Mouse (Mus musculus) limb, embryonic 14.5 days (tissue): ENCODE results near the gene Qdpr. TPM values are rescaled to one million over a fixed set of nuclear protein-coding genes. Genes with fewer than 3 reads are reported as not detected.

Experiments
- ATAC-seq: fragments of 200-750 bp; cut with Nextera tagmentation; 2 replicates; pipeline ENCODE4 v1.8.0; 2017; ENCODE audit warnings: low read depth, moderate number of reproducible peaks, moderate TSS enrichment; ENCODE audit not compliant: low FRiP score
- DNase-seq: peaks from one replicate; pipeline ENCODE4 v3.0.0-alpha.2; 2015; ENCODE audit warnings: low spot score
- H3K27ac ChIP-seq: fragments of 300-500 bp; sonication (generic); replicated peaks from 2 replicates; pipeline ENCODE4 v1.5.1; 2014; ENCODE audit warnings: low read depth, mild to moderate bottlenecking, low read length, moderate library complexity, mixed read lengths
- H3K27me3 ChIP-seq: fragments of 300-500 bp; sonication (generic); 2 replicates; pipeline ENCODE4 v1.6.1; 2014; ENCODE audit warnings: low read length, mixed read lengths; ENCODE audit not compliant: control insufficient read depth, insufficient read depth
- H3K36me3 ChIP-seq: fragments of 300-500 bp; sonication (generic); 2 replicates; pipeline ENCODE4 v1.6.1; 2014; ENCODE audit warnings: mild to moderate bottlenecking, low read length, moderate library complexity, mixed read lengths; ENCODE audit not compliant: control insufficient read depth, insufficient read depth
- H3K4me1 ChIP-seq: fragments of 300-500 bp; sonication (generic); 2 replicates; pipeline ENCODE4 v1.6.1; 2014; ENCODE audit warnings: antibody characterized with exemption, low read length, mixed read lengths; ENCODE audit not compliant: control insufficient read depth, insufficient read depth
- H3K4me2 ChIP-seq: fragments of 300-500 bp; sonication (generic); replicated peaks from 2 replicates; pipeline ENCODE4 v1.6.1; 2014; ENCODE audit warnings: low read depth, mild to moderate bottlenecking, low read length, moderate library complexity; ENCODE audit not compliant: severe bottlenecking
- H3K4me3 ChIP-seq: fragments of 300-500 bp; sonication (generic); replicated peaks from 2 replicates; pipeline ENCODE4 v1.5.1; 2014; ENCODE audit warnings: low read length
- H3K9ac ChIP-seq: fragments of 300-500 bp; sonication (generic); 2 replicates; pipeline ENCODE4 v1.6.1; 2014; ENCODE audit warnings: mild to moderate bottlenecking, low read depth, low read length, moderate library complexity; ENCODE audit not compliant: severe bottlenecking
- H3K9me3 ChIP-seq: fragments of 300-500 bp; sonication (generic); 2 replicates; pipeline ENCODE4 v1.6.1; 2016; ENCODE audit warnings: low read length; ENCODE audit not compliant: control insufficient read depth
- POLR2A ChIP-seq: fragments of 200-500 bp; IDR thresholded peaks from 2 replicates; pipeline ENCODE4 v1.8.0; 2012; ENCODE audit warnings: inconsistent platforms, mild to moderate bottlenecking, moderate library complexity, borderline replicate concordance; ENCODE audit not compliant: insufficient read depth, insufficient read length; ENCODE audit errors: extremely low read depth
- WGBS: fragments of 180-500 bp; shearing (Covaris S2); extraction: QIAGEN DNeasy Blood & Tissue Kit; methylation state at CpG from one replicate; pipeline ENCODE4 v1.1.7; 2014; 5-methylcytosine and 5-hydroxymethylcytosine counted together
- polyA plus RNA-seq, 2 experiments: library from polyadenylated mRNA; depleted of rRNA in 1 of 2; stranded (reverse) in 1 of 2; unstranded in 1 of 2; fragments of >200 nt; fragmentation: Nextera tagmentation in 1 of 2; extraction: Ambion mirVana in 1 of 2; gene quantifications; 2 replicates each; pipeline versions ENCODE4 v1.2.1 to v1.2.3; 2012 to 2014

The Qdpr gene
- polyA plus RNA-seq, 2 experiments: 64.5 to 96.1 TPM

- no peaks in the 10 kb centered on the region for H3K27me3 ChIP-seq
- H3K4me3 ChIP-seq: no peak overlapping the region
- no peak overlapping the region for H3K9ac ChIP-seq
- ATAC-seq: no peak
- H3K9me3 ChIP-seq: no peaks in the 10 kb centered on the region
- 81% methylated on average over 10 of the region's 10 CpGs for WGBS
- no peaks in the 10 kb centered on the region for H3K36me3 ChIP-seq
- no peak overlapping the region for H3K27ac ChIP-seq
- no peak overlapping the region for H3K4me2 ChIP-seq
- H3K4me1 ChIP-seq: no peaks in the 10 kb centered on the region; the same call in 1 of the 2 replicates
- no peak for TF ChIP-seq POLR2A
- DNase-seq: peak; percentile 2
Measured at GRCm38 (mm10) chr5:45419841-45420638, 30.0 kb downstream of the Qdpr start.

- Histone ChIP-seq H3K4me1 (no peaks in the 10 kb centered on the region; the same call in 1 of the 2 replicates), H3K4me2 (no peak overlapping the region), H3K9ac (no peak overlapping the region), H3K36me3 (no peaks in the 10 kb centered on the region), H3K9me3 (no peaks in the 10 kb centered on the region), H3K4me3 (no peak overlapping the region), H3K27ac (no peak overlapping the region), H3K27me3 (no peaks in the 10 kb centered on the region)
- DNase-seq: no peak
- no peak for ATAC-seq
- TF ChIP-seq POLR2A: no peak
- WGBS: 70% methylated on average over 3 of the region's 3 CpGs
Measured at GRCm38 (mm10) chr5:45417859-45418443, 32.1 kb downstream of the Qdpr start.

- WGBS: 93% methylated on average over 3 of the region's 3 CpGs
- ATAC-seq (no peak), DNase-seq (no peak)
- Histone ChIP-seq H3K27ac (no peak overlapping the region), H3K4me3 (no peak overlapping the region), H3K4me2 (no peak overlapping the region), H3K9ac (no peak overlapping the region), H3K4me1 (no peaks in the 10 kb centered on the region), H3K27me3 (no peaks in the 10 kb centered on the region), H3K36me3 (no peaks in the 10 kb centered on the region), H3K9me3 (no peaks in the 10 kb centered on the region)
- no peak for TF ChIP-seq POLR2A
Measured at GRCm38 (mm10) chr5:45416478-45416877, 33.6 kb downstream of the Qdpr start.

- Histone ChIP-seq H3K4me2 (no peak overlapping the region), H3K9ac (no peak overlapping the region), H3K36me3 (no peaks in the 10 kb centered on the region), H3K4me1 (no peaks in the 10 kb centered on the region), H3K27me3 (no peaks in the 10 kb centered on the region), H3K9me3 (no peaks in the 10 kb centered on the region), H3K4me3 (no peak overlapping the region), H3K27ac (no peak overlapping the region)
- 66% methylated on average over 2 of the region's 2 CpGs for WGBS
- ATAC-seq: no peak
- no peak for DNase-seq
- no peak for TF ChIP-seq POLR2A
Measured at GRCm38 (mm10) chr5:45406129-45406528, 43.9 kb downstream of the Qdpr start.

- H3K9ac ChIP-seq: no peak overlapping the region
- WGBS: 14% methylated on average over 11 of the region's 11 CpGs
- no peaks in the 10 kb centered on the region for H3K4me1 ChIP-seq
- H3K4me2 ChIP-seq: no peak overlapping the region
- H3K27me3 ChIP-seq: no peaks in the 10 kb centered on the region
- DNase-seq (peak; percentile 83), ATAC-seq (peak; percentile 81)
- H3K4me3 ChIP-seq: no peak overlapping the region
- H3K9me3 ChIP-seq: no peaks in the 10 kb centered on the region
- no peak for TF ChIP-seq POLR2A
- no peaks in the 10 kb centered on the region for H3K36me3 ChIP-seq
- no peak overlapping the region for H3K27ac ChIP-seq
Measured at GRCm38 (mm10) chr5:45402632-45403031, 47.4 kb downstream of the Qdpr start.
